Mouse (Mus musculus) spleen, postnatal 0 days (tissue): Measurements from ENCODE around the gene Chsy1. TPM values are rescaled to one million over a fixed set of nuclear protein-coding genes. Genes with fewer than 3 reads are reported as not detected.

ENCODE experiments used
- polyA plus RNA-seq: library from polyadenylated mRNA; unstranded; fragments of >200 nt; fragmentation: Nextera tagmentation; extraction: Ambion mirVana; gene quantifications from 2 replicates; pipeline ENCODE4 v1.2.1, GENCODE M21; 2015

Chsy1 gene
- polyA plus RNA-seq = 11.2 and 11.6 TPM in 2 replicates

DNA sequence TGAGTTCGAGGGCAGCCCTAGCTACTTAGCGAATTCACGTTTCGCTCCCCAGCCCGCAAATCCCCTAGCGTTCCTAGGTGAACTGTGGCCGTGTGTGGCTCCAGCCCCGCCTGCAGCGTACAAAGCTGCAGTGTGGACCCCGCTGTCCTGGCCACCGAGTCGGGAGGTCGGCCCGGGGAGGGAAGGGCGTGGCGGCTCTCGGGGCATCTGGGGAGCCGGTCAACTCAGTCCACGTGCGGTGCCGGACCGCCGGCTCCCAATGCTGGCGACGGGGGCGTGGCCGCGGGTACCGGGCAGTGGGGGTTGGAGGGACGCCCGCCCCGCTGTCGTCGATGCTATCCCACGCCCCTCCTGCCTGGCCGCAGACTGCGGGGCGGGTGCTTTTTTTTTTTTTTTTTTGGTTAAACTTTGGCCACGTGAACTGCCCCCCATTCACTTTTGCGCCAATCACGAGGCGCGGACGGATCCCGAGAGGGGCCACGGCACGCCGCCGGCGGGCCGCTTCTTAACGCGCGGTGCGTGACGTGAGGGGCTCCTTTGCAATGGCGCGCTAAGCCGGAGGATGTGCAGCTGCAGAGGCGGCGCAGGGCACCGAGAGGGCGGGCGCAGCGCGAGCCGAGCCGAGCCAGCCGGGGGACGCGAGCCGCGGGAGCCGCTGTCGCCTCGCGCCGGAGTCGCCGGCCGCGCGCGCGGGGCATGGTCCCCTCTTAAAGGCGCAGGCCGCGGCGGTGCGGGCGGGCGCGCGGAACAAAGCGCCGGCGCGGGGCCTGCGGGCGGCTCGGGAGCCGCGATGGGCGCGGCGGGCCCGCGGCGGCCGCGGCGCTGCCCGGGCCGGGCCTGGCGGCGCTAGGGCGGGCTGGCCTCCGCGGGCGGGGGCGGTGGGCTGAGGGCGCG, at the start of gene Chsy1:
TSS of gene Chsy1 (plus strand) at position 555 of the 894 bp plus-strand sequence.

DNA sequence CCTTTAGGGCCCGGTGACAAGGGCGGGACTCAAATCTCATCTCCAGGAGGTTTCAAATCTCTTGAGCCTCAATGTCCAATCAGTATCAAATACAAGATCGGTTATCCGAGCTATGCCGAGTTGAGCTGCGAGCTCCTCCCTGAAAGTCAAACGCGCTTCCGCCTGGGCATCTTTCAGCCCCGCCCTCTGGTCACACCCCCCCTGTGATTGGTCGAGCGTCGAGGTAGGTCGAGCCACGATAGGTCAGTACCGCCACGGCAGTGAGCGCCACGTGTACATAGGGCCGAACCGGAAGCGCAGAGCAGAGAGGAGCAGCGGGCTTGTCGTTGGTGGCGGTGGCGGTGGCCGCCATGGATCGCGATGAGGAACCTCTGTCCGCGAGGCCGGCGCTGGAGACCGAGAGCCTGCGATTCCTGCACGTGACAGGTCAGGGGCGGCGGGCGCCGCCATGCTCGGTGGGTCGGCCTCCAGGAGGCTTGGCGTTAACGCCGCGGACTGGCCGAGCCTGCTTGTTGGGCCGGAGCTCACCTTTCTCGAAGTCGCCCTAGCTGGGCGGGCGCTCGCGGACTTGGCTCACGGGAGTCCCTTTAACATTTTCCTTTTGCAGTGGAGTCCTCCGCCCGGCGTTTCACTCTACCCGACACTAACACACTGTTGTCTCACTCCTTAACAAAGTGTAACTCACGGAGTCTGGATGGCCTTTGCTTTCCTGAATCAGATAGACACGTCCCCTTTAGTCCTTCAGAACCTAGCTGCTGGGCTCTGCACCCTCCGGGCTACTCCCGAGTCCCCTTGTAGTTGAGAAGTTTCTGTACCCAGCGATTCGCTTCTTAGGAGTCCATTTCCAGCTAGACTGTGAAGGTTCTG, 29.7 kb upstream of the Chsy1 start, which contains the start of gene Selenos:
TSS of gene Selenos (plus strand) at position 286 of the 867 bp plus-strand sequence.

Other genes with a start within 250 kb of the Chsy1 start
- gene Pcsk6, start 247.8 kb upstream of the Chsy1 start, polyA plus RNA-seq = 2.5 and 2.6 TPM in 2 replicates
- gene Gm45213, start 65.9 kb upstream of the Chsy1 start, polyA plus RNA-seq = not detected in 2 replicates
- gene Snrpa1, start 50.5 kb upstream of the Chsy1 start, polyA plus RNA-seq = 101 and 117 TPM in 2 replicates
- gene Selenos, start 29.9 kb upstream of the Chsy1 start, polyA plus RNA-seq = 54.5 and 68.4 TPM in 2 replicates